Mouse (Mus musculus): ENCODE data around the gene Ten1.

Ten1 gene

GRCm38 (mm10) chr11:116198639-116199531 lies at the start of gene Ten1, which contains the start of gene Acox1:
Gene Ten1, plus strand, starts transcription at chr11:116198855.
Gene Acox1, minus strand, starts transcription at chr11:116199045.
- DNase-seq: peak; percentile 97 to 99

- no peak for DNase-seq
These were observed 49.3 kb upstream of the Ten1 start for GRCm38 (mm10) chr11:116149341-116149740.

GRCm38 (mm10) chr11:116150960-116151359 lies 47.7 kb upstream of the Ten1 start:
- DNase-seq: no peak

- no peak for DNase-seq
These were observed 37.3 kb upstream of the Ten1 start for GRCm38 (mm10) chr11:116161312-116161711.

GRCm38 (mm10) chr11:116162146-116162545 lies 36.5 kb upstream of the Ten1 start:
- no peak for DNase-seq

GRCm38 (mm10) chr11:116163002-116163401 lies 35.7 kb upstream of the Ten1 start:
- DNase-seq: peak; percentile 55

GRCm38 (mm10) chr11:116167232-116167631 lies 31.4 kb upstream of the Ten1 start:
- DNase-seq: no peak

GRCm38 (mm10) chr11:116167884-116168439 lies 30.7 kb upstream of the Ten1 start, which contains the start of gene Fbf1:
Gene Fbf1, minus strand, starts transcription at chr11:116168166.
- DNase-seq: peak; percentile 94

- no peak for DNase-seq
These were observed 29.4 kb upstream of the Ten1 start for GRCm38 (mm10) chr11:116169214-116169613.

GRCm38 (mm10) chr11:116170003-116170800 lies 28.5 kb upstream of the Ten1 start:
- peak; percentile 52 to 62 for DNase-seq

GRCm38 (mm10) chr11:116171959-116172358 lies 26.7 kb upstream of the Ten1 start:
- DNase-seq: peak in 1 of 2 experiments; percentile 61

- DNase-seq: peak; percentile 77 to 78
These were observed 23.7 kb upstream of the Ten1 start for GRCm38 (mm10) chr11:116174775-116175448.

GRCm38 (mm10) chr11:116176010-116176409 lies 22.6 kb upstream of the Ten1 start:
- DNase-seq: no peak

GRCm38 (mm10) chr11:116178411-116179121 lies 20.1 kb upstream of the Ten1 start:
- DNase-seq: no peak

GRCm38 (mm10) chr11:116185836-116186235 lies 12.8 kb upstream of the Ten1 start:
- DNase-seq: no peak

GRCm38 (mm10) chr11:116186360-116186759 lies 12.3 kb upstream of the Ten1 start:
- DNase-seq: no peak

- DNase-seq: no peak
These were observed 11.3 kb upstream of the Ten1 start for GRCm38 (mm10) chr11:116187226-116187930.

GRCm38 (mm10) chr11:116194619-116195018 lies 4.0 kb upstream of the Ten1 start:
- no peak for DNase-seq

- DNase-seq: peak; percentile 68 to 73
These were observed 3.4 kb upstream of the Ten1 start for GRCm38 (mm10) chr11:116195252-116195651.

- DNase-seq: no peak
These were observed 2.3 kb upstream of the Ten1 start for GRCm38 (mm10) chr11:116196336-116196735.

Data from kidney, adult 8-10 months (tissue).